Mouse (Mus musculus) megakaryocyte, embryonic 14.5 days (primary cell): ENCODE results near the gene Vps9d1.

ENCODE experiments used
- FLI1 ChIP-seq: IDR thresholded peaks from 2 replicates; pipeline ENCODE4 v1.6.1; 2012; ENCODE audit warnings: low read length, inconsistent platforms, mixed read lengths
- GATA1 ChIP-seq: IDR thresholded peaks from 3 replicates; pipeline ENCODE4 v1.6.1; 2012; ENCODE audit warnings: mixed read lengths, low read length, inconsistent platforms, borderline replicate concordance

DNA sequence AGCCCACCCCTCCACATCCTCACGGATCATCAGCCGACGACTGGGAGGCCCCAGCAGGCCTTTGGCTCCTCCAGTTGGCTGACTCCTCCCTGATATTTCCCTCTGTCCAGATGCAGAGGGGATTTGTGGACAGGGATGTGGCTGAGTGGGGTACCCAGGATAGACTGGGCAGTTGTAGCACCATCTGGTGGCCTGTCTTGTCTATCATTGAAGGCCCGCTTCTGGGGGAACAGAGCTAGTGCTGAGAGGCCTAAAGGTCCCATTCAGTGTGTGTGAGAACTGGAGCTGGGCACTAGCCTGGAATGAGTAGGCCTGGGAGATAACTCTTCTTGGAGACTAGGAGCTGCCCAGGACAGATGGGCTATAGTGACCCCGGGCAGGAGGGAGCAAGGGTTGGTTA lies 22.4 kb downstream of the Vps9d1 start:
- TF ChIP-seq GATA1 (no peak), FLI1 (no peak)
